Mouse (Mus musculus) gastrocnemius, adult 8-10 months (tissue): ENCODE data around the gene Ifi27l2a. TPM values are rescaled to one million over a fixed set of nuclear protein-coding genes. Genes with fewer than 3 reads are reported as not detected.

Source experiments
- DNase-seq, 2 experiments: peaks; one replicate each; pipeline ENCODE4 v3.0.0; 2022; ENCODE audit warnings: low spot score in 2 of 2
- total RNA-seq, 4 experiments: library from RNA; stranded (reverse); gene quantifications; 2 replicates each; pipeline ENCODE4 v1.2.4; 2022

Gene Ifi27l2a
- total RNA-seq, 4 experiments from 2014 or later: 3.9 to 53.1 (median 26.9) TPM

DNA sequence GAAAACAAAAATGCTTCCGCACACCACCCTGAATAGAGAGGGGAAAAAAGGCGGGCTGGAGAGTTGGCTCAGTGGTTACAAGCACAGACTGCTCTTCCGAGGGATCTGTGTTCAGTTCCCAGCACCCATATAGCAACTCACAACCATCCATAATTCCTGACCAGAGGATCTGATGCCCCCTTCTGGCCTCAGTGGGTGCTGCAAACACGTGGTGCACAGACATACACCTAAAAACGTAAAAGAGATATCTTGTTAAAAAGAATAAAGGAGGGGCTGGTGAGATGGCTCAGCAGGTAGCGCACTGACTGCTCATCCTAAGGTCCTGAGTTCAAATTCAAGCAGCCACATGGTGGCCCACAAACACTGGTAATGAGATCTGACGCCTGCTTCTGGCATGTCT is 16.8 kb downstream of the Ifi27l2a start:
- DNase-seq: no peak

DNA sequence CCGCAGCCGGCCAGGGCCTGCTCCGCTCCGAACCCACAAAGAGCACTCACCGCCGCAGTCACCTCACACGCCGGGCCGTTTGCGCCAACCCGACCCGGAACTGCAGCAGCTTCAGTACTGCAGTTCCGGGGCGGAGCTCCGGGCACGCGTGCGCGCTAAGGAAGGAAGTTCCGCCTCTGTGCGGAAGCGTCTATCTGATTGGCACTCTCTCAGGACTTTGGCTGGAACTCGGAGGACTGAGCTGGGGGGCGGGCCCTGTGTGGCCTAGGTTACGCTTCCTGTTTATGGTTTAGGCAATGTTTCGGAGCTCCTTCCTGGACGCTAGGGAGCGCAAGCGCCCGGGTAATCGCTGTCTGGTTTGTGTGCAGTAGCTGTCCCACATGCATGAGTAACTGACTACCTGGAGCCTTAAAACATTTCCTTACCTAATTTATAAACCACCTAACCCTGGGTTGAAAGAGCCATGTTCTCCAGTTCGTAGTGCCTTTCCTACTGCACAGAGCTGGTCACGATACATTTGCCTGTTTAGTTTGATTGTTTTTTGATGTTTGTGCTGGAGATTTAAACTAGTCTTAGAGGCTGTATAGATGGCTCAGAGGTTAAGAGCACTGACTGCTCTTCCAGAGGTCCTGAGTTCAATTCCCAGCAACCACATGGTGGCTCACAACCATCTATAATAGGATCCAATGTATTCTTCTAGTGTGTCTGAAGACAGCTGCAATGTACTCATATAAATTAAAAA is 17.6 kb downstream of the Ifi27l2a start, which contains the start of gene Ddx24:
Ddx24 (minus strand) TSS at position 102 of the 742 bp plus-strand sequence.
- peak; percentile 96 to 98 for DNase-seq

DNA sequence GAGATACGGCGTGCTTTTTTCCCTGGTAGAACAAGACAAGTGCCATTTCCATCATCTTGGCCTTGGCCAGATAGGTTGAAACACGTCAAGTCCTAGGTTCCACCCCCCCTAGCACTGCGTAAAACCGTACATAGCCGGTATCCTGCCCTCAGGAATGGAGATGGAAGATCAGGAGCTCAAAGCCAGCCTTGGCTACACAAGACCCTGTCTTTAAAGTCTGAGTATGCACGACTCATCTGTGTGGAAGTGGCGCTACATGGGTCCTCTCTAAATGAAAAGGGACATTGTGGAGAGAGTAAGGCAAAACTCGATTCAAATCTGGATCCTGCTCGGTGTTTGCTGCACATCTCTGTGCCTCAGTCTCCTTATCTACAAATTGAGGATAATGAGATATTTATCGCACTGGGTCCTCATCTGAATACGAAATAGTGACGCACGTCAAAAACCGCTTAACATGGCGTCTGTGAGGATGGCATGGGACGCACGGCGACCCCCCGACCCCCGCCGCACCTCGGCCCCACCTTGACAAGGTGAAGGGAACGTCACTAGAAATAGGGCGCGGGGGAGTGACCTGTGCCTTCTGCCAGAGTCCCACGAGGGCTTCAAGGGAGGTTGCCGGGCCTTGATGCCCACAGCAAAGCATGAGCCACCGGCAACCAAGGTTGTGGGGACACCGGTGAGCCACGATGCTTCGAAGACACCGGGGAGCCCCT is 18.3 kb downstream of the Ifi27l2a start:
- DNase-seq: no peak

DNA sequence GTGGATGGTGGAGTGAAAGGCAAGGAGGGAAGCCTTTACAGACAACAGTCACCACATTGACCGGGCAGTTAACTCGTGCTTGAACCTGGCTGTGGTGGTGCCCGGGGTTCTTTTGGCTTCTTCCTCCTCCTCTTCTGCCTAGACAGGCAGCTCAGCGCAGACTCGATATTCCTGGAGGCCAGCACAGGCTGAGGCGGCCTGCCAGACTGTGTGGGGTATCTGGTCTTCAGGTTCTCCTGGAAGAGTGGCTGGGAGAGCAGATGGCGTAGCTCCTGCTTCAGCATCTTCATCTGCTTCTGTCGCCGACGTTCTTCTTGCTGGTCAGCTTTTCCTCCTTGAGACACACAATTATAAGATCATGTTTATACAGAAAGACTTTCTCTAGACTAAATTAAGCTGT is 35.3 kb downstream of the Ifi27l2a start:
- no peak for DNase-seq

DNA sequence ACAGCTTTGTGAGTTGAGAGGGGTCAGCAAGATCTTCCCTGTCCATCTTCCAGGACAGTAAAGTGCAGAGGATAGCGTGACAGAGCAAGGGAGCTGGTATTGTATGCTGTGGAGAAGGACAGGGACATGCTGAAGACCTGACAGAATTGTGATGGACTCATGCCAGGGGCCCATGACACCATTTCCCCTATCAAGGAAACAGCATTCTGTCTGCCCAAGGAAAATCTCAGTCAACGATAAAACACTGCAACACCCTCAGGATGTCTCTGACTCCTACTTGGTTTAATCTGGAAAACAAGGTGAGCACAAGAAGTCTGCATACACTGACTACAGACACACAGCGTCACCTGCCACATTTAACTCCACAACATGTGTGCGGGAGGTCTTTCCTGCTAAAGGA is 35.8 kb downstream of the Ifi27l2a start, which contains the start of gene 9330161L09Rik:
9330161L09Rik (minus strand) TSS at position 101 of the 400 bp plus-strand sequence.
- no peak for DNase-seq

DNA sequence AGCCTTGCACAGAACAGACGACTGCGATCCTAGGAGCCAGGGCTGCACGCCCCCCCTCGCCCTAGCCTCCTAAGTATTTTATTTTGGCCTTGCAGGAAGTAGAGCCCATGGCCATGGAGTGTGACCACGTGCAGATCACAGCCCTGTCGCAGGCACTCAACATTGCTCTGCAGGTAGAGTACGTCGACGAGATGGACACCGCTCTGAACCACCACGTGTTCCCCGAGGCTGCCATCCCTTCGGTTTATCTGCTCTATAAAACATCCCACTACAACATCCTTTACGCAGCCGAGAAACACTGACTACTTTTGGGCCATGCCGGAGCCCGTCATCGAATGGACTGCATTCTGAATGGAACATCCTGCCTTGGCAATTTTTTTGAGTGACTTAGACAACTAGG is 39.3 kb downstream of the Ifi27l2a start:
- no peak for DNase-seq

DNA sequence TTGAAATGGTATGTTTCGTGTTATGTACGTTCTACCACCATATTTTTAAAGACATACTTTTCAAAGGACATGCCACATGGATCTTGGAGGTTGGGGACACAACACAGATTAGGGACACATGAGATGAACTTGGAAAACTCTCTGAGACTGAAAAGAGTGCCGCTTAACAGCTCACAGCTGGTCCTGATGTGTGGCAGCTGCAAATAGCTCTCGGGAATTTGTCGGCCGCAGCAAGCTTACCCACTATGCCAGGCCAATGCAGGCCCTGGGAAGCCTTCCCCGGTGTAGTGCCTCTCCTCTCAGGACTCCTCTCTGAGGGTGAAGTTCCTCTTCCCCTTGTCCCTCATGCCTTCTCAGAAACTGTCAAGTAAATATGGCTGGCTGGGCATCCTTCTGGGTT is 46.7 kb downstream of the Ifi27l2a start:
- no peak for DNase-seq

DNA sequence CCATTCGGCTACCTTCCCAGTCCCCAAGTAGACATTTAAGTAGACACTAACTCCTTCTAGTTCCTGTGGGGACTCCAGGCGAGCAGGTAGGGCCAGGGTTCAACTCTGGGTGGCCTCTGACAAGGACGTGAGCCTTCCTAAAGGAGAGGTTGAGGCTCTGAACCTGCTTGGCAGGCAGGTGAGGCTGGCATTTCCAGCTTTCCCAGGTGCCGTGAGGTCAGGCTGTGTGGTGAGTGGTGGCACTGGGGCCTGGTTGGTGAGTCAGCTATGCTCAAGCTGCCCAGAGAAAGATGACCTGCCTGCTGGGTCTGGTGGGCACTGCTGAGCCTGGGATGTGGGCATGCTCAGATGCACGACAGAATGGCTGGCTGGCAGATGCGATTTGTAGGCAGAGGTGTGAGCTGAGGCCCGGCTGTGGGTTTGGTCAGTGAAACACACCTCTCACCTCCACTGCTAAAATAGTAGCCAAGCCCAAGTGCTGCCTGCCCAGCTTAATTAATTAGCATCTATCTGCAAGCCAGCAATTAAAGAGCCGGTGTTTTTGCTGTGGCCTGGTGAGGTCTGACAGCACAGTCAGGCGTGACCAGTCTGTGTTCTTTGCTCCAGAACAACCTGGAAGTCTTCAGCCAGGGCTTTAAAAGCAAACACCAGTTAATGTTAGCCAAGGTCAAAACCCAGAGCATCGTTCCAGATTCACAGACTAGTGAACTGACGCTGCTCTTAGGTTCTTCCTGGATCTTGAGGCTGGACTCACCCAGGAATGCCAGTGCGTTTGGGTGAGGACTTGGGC is 47.8 kb downstream of the Ifi27l2a start:
- no peak for DNase-seq

DNA sequence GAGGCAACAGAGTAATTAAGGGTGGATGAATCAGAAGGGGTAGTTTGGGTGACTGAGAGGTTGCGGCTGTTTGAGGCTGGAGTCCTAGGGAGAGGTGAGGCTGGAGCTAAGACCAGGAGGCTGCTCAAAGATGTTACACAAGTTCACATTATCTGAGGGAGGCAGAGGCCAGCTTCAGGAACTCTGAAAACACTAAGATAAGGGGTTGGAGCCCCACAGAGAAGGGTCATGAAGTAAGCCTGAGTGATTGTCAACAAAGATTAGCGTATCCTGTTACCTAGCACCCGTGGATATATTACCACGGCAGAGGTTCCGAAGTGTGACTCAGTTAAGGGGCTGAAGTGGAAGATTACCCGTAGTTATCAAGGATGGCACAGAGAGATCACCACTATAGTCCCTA is 50.0 kb downstream of the Ifi27l2a start:
- no peak for DNase-seq

Other genes starting within 250 kb of the Ifi27l2a start
- gene Prima1, start 201.5 kb downstream of the Ifi27l2a start, total RNA-seq: 10 to 100 TPM in 3 of 4 experiments, 1 to 10 TPM in 1; 6.5 to 25.9 (median 14.7) TPM
- not detected for gene Fam181a, start 132.7 kb downstream of the Ifi27l2a start, total RNA-seq
- gene Asb2, start 87.7 kb downstream of the Ifi27l2a start, total RNA-seq: 100 to 1,000 TPM; 524 to 740 (median 599) TPM
- gene Otub2, start 55.0 kb downstream of the Ifi27l2a start, total RNA-seq: 10 to 100 TPM in 1 of 4 experiments, 1 to 10 TPM in 3; 5.3 to 20.3 (median 7.7) TPM
- 1 to 10 TPM in 2 of 4 experiments, under 1 TPM in 1, not detected in 1; 0.99 to 1.2 (median 1.2) TPM for gene 9330161L09Rik, start 35.9 kb downstream of the Ifi27l2a start, total RNA-seq
- 10 to 100 TPM; 79.0 to 94.0 (median 83.7) TPM for gene Ddx24, start 17.9 kb downstream of the Ifi27l2a start, total RNA-seq
- 10 to 100 TPM; 53.1 to 81.9 (median 71.7) TPM for gene Ifi27, start 9.5 kb downstream of the Ifi27l2a start, total RNA-seq
- not detected for gene Ifi27l2b, start 13.5 kb upstream of the Ifi27l2a start, total RNA-seq
- gene Ppp4r4, start 88.6 kb upstream of the Ifi27l2a start, total RNA-seq: 1 to 10 TPM in 1 of 4 experiments, under 1 TPM in 3; 0.11 to 1.2 (median 0.17) TPM
- gene Serpina10, start 187.8 kb upstream of the Ifi27l2a start, total RNA-seq: not detected
- not detected for gene Serpina6, start 213.5 kb upstream of the Ifi27l2a start, total RNA-seq
- gene Serpina16, start 232.5 kb upstream of the Ifi27l2a start, total RNA-seq: not detected